Mouse (Mus musculus) urinary bladder, postnatal 25 days (tissue): ENCODE measurements around the gene Dzip1l.
A peak's percentile ranks its signal among the peaks of the same experiment; 100 is the strongest.

Experiments used
- DNase-seq: peaks from one replicate; pipeline ENCODE4 v3.0.0; 2022; ENCODE audit warnings: low spot score

The Dzip1l gene

DNA sequence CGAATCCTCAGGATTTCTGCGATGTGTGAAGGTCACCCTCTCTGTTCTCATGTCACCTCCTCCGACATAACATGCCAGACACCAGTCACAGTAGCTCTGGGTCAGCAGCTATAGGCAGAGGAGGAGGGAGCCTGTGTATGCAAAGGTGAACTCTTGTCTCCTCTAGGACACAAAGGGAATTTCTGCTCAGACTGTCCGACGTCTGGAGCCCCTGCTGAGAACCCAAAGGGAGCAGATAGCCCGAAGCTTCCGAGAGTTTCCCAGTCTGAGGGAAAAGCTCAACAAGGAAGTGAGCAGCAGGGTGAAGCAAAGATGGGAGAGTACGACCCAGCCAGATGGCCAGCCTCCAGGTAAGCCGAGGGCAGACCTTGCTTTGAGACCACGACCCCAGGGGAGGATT, 31.5 kb downstream of the Dzip1l start:
- DNase-seq = no peak

DNA sequence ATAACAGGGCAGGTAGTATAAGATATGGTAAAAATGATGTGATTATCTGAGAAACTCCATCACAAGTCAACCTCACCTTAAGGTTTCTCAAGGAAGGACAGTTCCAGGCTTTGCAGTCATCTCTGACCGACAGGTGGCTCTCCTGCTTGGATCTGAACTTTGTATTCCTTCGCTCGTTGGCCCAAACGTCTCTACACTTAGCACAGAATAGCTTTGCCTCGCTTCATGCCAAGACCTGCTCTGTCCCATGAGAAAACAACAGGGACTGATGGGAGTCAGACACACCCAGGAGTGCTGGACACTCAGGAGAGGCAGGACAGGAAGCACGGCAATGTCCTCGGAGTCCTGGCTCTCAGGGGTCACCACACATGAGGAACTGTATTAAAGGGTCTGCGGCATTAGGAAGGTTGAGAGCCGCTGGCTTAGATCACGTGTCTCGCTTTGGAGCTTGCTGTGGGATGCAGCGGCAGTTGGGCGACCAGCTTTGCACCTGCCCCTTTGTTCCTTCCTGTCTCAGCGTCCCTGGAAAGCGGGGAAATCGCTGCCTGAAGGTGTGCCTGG, 32.4 kb downstream of the Dzip1l start:
- DNase-seq = no peak

DNA sequence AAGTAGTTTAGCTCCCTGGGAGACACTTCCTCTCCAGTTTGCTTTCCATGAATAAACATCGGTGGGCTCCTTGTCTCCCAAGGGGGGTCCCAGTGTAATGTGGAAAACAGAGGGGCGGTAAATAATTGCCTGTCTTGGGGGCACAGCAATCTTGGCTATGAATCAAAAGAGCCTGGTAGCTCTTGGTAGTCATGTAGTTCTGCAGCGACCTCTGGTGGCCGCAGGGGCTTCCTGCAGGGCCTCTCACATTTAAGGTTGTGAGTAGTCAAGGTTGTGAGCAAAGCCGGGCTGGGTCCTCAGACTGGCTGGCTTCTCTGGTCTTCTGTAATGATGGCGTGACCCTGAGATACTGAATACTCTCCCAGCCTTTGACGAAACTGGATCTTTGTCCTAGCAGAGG, 33.1 kb downstream of the Dzip1l start:
- DNase-seq = peak; percentile 66

DNA sequence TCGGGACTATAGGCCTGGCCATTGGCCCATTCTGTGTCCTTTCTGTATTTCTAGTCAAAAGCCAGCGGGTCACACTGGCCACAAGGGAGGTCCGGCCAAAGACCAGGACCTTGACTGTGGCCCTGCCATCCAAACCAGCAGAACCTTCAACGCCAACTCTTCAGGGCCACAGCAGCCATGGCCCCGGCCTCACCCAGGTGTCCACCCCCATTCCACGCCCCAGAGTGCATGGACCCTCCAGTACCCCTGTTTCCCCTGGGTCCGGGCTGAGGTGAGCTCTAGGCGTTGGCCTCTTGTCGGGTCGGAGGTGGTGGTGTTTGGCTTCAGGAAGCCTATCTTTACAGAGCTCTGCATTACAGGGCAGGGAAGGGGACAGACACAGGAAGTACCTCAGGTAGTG, 33.6 kb downstream of the Dzip1l start:
- no peak for DNase-seq

DNA sequence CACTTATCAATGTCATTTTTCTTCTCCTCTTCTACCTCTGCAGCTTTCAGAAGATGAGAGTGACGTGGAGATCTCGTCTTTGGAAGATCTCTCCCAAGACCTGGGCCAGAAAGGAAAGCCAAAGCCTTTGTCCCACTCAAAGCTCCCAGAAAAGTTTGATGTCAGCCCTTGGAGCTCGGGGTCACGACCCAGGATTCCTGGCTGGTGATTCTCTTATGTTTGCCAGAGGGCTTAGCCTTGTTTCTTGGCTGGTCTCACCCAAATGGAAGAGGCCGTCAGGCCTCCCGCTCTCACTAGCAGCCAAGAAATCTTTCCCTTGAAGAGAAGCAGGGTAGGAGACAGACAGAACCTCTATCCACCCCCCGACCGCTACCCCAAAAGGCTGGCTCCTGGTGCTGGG, 38.3 kb downstream of the Dzip1l start:
- DNase-seq = no peak

DNA sequence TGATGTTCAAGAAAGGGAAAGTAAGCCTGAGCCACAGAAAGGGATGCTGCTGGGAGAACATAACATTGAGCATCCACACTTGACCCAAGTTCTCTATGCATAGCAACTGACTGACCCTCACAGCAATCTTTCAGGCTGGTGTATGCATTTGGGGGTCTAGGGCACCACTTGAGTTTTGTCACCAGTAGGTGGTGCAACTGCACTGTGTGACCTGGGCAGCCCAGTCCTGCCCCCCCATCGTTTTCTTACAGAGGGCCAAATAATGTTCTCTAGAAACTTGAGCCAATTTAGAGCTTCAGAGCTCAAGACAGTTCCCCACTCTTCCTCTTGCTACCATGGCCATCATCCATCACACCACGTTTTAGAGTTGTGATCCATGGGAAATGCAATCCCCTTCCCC, 42.3 kb downstream of the Dzip1l start:
- no peak for DNase-seq

DNA sequence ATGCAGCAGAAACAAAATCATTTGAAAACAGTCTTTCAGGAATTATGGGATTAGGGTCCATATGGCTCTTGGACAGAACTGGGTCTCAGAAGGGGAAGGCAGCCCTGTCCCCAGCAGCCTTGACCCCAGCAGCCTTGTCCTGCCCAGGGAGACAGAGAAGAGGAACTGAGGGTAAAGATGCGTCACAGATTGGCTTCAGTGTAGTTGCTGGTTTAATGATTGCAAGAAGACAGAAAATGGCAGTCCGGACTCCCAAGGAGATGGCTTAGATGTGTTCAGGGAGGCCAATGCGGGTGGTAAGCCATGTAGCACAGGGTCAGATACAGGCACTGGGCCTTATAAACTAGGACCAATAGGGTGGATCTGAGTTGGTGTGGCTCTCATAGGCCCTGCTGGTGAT, 46.4 kb downstream of the Dzip1l start:
- DNase-seq = no peak

DNA sequence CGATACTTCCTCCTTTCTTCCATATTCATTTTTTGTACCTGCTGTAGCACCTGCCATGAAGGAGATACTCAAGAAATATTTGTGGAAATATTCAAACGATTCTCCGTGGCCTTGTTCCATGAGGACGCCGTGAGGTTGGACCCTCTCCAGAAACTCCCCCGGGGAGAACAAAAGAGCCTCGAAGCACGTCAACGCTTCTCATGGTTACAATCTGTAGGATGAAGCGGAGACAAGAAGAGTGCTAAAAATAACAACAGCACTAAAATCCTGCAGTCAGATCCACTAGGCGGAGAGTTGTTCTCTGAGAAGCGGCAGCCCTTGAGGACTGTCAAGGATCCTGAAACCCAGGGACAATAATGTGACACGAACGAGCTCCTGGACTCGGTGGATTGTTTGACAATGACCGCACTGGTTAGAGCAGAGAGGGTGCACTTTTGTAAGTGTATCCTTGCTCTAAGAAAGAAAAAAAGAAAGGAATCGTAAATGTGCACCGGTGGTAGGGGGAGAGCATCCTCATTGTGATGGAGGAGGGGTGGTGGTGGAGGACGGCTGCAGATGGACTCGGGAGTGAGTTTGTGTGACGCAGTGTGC, 52.8 kb downstream of the Dzip1l start:
- DNase-seq = no peak

DNA sequence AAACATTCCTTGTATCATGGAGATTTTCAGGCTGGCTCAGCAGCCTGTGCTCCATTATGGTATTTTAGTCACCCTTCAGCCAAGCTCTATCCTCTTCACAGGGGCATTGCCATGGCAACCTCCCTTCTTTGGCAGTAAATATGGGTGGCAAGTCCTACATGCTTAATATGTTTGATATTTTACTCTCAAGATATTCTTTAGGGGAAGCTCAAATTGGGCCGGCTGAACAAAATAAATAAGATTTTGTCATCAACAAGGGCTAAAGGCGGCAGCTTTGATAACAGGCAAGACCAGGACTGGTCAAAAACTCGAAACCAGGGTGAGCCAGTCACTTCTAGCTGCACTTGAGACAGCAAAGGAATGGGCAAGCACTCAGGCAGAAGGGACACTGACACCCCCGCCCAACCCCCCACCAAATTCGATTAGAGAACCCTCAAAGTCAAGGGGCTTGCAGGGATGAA, 55.8 kb downstream of the Dzip1l start:
- no peak for DNase-seq

DNA sequence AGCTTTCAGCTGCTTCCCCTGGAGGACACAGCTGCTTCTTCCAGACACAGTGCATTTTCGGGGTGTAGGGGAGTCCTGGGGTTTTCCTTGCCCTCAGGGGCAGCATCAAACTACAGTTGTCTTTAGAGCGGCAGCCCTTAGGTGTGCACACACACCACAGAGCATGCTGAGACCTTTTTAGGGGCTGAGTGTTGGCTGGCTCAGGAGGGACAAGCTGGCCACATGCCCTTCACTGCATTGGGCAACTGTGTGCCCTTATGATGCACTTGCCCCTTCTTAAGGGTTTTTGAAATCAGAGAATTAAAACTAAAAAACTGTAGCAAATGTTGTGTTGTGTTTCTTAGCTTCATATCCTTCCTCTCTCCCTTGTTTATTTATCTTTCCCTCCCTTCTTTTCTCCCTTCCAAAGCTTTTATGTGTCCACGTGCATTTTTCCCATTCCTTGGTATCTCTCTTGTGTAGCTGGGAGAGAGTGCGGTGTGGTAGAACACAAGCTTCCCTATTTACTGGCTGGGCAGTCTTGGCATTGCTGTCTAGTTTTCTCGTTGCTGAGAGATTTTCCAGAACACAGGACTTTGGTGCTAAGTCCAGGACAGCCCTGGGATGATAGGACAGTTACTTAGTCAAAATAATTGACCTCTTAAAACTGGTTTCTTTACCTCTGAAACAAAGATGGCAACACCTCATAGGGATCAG, 56.4 kb downstream of the Dzip1l start:
- no peak for DNase-seq

DNA sequence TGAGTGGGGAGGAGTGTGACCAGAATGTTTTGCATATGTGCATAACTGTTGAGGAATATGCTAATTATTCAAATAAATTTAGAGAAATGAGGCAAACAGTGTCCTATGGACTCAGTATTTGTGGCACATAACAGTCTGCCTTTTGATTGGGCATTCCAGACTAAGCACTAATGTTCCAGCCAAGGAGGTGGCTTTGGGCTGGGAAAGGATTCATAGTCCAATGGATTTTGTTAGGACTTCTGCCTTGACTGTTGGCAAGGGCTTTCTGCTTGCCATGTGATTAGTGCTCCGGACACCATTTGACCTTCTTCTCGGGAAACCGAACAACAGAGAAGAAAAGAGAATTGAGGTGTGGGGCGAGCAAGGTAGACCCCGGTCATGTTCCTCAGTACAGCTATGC, 60.5 kb downstream of the Dzip1l start:
- DNase-seq = no peak

DNA sequence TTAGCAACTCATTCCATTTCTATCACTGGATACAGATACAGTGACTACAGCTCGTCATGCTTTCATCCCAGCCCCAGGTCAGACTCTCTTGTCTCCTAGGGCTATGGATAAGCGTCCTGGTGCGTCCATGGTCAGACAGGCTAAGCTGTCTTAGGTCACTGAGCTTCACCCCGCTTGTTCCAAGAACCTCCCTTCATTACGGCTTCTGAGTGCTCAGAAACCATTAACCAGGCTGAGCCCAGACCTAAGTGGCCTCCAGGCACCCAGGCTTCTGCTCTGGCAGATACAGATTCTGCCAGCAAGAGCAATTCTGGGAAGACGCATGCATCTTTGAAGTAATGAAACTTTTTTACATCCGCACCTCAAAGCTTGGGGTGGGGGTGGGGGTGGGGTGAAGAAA, 61.1 kb downstream of the Dzip1l start:
- no peak for DNase-seq

DNA sequence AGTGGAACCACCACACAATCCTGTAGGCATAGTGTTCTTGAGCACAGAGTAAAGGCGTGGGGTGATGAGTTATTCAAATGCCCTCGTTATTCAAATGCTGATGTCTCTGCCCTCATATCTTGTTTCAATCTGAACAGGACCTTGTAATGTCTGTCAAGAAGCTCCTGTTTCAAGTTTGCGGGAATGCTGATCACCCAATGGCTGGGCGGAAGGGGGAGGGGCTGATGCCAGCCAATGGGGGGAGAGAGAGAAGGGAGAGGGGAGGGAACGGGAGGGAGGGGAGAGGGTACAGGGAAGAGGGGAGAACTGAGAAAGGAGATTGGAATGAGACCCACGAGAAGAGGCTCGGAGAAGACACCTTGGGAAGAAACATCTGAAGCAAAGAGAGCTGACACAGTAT, 65.7 kb downstream of the Dzip1l start:
- DNase-seq = no peak

DNA sequence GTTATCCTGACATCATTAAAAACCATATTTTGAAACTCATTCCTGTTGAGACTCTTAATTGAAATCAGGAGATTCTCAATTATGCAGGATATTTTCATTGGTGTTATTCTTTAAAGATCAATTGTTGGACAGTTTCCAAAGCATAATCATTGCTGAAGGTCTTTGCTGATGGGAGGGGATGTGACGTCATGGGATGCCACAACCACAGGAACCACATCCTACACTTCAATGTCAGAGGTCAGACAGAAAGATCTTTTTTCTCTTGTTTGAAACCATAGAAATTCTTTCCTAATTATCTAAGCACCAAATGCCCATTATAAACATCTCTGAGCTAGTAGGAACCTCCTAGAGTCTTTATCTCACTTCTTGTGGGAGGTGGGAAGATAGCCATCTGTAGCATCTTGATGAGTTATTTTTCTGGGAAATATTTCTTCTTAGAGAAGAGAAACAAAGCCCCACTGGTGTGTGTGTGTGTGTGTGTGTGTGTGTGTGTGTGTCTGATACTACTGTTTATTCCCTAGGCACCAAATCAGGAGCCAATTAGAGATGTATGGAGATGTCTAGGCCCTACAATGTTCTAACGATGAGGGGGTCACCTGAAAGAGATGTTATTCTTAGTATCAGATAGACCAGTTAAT, 70.6 kb downstream of the Dzip1l start:
- DNase-seq = no peak

DNA sequence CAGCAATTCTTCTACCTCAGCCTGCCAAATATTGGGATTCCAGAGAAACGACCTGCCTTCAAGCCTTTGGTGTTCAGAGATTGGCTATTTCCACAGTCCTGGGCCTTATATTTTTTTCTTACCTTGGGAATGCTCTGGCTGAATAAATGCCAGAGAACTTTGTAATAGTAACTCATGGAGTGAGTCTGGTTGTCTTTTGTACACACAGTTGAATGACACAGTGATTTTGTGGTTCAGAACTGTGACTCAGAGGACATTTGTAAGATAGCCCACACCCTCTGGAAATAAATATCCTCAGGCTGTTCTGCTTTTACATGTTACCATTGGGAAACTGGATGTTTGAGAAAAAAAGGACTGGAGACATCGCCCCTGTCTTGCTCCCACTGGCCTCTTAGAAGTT, 71.9 kb downstream of the Dzip1l start:
- no peak for DNase-seq

DNA sequence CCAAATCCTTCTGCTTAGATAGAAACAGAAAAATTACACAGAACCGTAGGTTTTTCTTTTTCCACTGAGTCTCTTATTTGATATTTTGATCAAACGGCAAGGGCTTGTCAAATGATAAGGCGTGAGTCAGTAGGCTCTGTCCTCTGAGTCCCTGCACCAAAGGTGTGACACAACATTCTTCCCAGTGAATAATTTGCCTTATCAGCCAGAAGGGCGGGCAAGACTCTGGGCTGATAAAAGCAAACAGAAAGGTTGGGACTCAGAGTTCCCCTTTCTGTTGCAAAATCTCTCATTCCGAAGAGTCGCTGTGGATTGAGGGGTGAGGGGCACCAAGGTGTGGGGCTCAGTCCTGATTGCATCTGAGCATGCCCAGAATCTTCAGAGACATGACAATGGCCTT, 72.9 kb downstream of the Dzip1l start:
- no peak for DNase-seq

DNA sequence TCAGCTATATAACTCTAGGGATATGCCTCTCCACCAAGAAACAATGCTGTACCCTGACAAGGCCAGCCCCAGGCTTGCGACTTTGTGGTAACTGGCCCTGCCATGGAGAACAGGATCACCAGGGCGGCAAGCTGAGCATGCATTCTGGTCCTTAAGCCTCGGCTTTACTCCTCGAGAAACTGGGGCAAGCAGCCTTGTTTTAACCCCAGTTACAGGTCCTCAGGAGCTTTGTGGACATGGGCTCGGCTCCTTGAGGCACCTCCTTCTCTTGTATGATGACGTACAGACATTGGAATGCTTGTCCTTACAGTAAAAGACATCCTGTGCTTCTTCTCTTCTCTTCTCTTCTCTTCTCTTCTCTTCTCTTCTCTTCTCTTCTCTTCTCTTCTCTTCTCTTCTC, 74.4 kb downstream of the Dzip1l start:
- no peak for DNase-seq

DNA sequence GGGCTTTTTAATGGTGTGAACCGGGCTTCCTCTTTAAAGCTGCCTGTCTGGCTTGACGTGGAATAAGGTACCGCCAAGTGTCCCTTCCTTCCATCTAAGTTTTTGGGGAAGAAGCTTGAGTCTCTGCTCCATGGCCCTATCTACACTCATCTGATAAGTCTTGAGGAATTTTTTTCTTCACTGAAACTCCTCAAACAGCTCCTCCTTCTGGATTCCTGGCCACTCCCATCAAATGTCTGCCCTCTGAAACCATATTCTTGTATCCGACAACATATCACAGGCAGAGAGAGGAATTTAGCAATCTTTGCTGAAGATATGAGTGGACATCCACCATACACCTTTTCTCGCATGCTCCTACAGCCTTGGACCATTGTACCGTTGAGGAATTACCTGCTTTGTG, 77.0 kb downstream of the Dzip1l start:
- DNase-seq = no peak

DNA sequence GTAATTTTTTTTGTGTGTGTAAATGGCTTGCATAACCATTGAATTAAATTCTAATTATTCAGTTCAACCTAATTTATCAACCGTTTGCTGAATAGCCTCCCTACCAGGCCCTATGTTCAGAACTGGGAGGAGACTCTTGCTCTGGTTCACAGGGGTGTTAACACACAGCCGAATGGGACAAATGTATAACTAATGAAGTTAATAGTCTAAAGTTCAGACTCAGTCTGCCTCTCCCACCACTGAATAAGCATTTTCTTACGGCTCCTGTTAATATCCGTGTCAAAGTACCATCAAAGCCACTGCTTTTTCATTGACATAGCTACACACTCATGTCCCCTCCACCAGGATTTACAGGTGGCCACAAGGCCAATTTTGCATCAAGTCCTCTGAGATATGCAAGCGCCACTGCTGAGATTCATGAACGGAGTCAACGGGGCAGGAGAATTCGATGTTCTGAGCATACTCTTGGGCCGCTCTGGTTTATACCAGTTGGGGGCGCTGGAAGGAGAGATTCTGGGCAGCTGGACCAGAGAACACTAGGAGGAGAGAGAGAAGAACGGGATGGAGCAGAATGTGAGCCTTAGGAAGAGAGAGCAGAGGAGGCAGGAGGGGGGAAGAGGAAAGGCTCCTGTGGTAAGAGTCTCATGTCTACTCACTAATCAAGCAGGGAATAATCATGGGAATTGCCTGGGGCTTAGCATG, 78.3 kb downstream of the Dzip1l start:
- no peak for DNase-seq

DNA sequence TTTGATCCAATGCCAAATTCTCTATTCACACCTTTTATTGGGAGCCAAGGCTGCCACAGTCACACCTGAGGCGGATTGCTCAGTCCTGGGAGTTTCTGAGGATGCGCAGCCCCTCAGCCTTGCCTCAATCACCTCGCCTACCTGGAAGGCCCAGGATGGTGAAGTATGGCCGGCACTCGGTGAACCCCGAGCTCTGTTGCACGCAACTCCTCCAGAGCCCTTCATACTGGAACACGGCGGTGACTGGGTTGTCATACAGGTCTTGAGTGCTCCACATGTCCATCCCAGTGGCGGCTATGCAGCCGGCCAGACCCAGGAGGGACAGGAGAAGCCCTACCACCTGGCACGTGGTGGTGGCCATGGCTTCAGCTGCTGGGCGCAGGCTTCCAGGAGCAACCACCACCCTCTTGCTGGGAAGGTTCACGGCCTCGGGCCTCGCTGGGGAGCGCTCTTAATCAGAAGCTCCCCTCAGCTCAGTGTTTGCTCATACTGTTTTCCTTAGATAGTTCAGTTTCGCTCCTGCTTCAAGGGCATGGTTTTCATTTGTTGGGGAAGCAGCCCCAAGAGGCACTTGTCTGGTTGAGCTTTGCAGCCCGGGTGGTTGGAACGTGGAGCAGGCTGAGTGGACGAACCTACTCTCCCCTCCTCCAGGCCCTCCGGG, 80.4 kb downstream of the Dzip1l start:
- no peak for DNase-seq

DNA sequence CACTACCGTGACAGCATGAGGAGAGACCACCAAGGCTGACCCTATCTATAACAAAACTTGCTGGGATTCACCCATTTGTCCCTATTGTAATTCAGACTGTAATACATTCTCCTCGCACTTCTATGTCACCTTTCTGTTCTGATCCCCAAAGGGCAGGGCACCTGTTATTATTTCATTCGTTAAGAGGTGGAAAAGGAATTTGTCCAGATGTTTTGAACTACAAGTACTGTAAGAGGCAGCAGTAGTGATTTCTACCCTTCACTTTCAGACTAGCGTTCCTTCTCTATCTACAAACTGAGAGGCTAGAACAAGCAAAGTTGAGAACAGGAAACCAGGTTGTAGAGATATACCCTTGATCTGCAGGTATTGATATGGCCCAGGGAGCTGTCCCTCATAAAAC, 81.0 kb downstream of the Dzip1l start:
- DNase-seq = no peak

DNA sequence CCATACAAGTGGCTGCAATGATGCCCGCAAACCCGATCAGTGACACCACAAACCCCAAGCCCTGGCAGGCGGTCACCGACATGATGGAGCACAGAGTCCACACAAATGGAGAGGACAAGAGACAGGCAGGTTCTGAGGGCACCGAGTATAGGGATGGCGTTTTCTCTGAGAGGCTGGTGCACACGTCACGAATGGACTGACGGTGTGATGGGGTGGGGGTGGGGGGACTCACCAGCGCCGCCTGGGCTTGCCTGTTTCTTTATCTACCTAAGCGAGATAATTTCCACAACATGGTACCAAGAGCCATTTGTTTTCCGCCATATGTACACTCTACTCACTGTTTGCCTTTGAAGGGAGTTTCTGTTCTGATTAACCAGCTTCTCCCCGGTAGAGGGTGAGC, 87.8 kb downstream of the Dzip1l start, which contains the start of gene Cldn18:
TSS of gene Cldn18 (minus strand) at position 134 of the 400 bp plus-strand sequence.
- no peak for DNase-seq
